Mouse (Mus musculus): ENCODE results near the gene Hjurp. TPM values are rescaled to one million over a fixed set of nuclear protein-coding genes. Genes with fewer than 3 reads are reported as not detected.

Hjurp gene
- polyA plus RNA-seq, 1 experiment from 2014 or later = 56.3 TPM

- H3K36me3 ChIP-seq (ENCODE audit: insufficient read depth, low read length) = peaks cover 95% of the 10 kb centered on the region
- TF ChIP-seq CTCF (IDR thresholded peaks at IDR 0.05; ENCODE audit: low read depth) = no peak
- no peak overlapping the region for H3K9ac ChIP-seq (ENCODE audit: low read depth, low read length)
- H3K9me3 ChIP-seq (replicated peaks; ENCODE audit: low read length) = no peaks in the 10 kb centered on the region
- H3K4me1 ChIP-seq (replicated peaks; ENCODE audit: insufficient read depth, low read length) = peaks cover 12% of the 10 kb centered on the region
- no peak overlapping the region for H3K27ac ChIP-seq
- no peak overlapping the region for H3K4me2 ChIP-seq (ENCODE audit: low read length)
- H3K27me3 ChIP-seq (ENCODE audit: insufficient read depth, low read length) = no peaks in the 10 kb centered on the region
- ATAC-seq (replicated peaks; ENCODE audit: low FRiP score, low read depth) (no peak), DNase-seq (ENCODE audit: low spot score) (no peak)
- H3K4me3 ChIP-seq (replicated peaks; ENCODE audit: low read depth, low read length) = no peak overlapping the region
- 82% methylated on average over 7 of the region's 7 CpGs for WGBS
Measured at GRCm38 (mm10) chr1:88264237-88264868, 13.1 kb downstream of the Hjurp start.

- Histone ChIP-seq H3K27ac (no peak overlapping the region), H3K9ac (ENCODE audit: low read depth, low read length) (no peak overlapping the region), H3K27me3 (ENCODE audit: insufficient read depth, low read length) (no peaks in the 10 kb centered on the region), H3K4me1 (replicated peaks; ENCODE audit: insufficient read depth, low read length) (peaks cover 14% of the 10 kb centered on the region), H3K36me3 (ENCODE audit: insufficient read depth, low read length) (peaks cover 89% of the 10 kb centered on the region), H3K4me3 (replicated peaks; ENCODE audit: low read depth, low read length) (no peak overlapping the region), H3K9me3 (replicated peaks; ENCODE audit: low read length) (no peaks in the 10 kb centered on the region), H3K4me2 (ENCODE audit: low read length) (no peak overlapping the region)
- ATAC-seq (replicated peaks; ENCODE audit: low FRiP score, low read depth) = no peak
- TF ChIP-seq CTCF (IDR thresholded peaks at IDR 0.05; ENCODE audit: low read depth) = no peak
- WGBS = 92% methylated on average over 5 of the region's 5 CpGs
- DNase-seq (ENCODE audit: low spot score) = no peak
Measured at GRCm38 (mm10) chr1:88263778-88264177, 13.7 kb downstream of the Hjurp start.

DNA sequence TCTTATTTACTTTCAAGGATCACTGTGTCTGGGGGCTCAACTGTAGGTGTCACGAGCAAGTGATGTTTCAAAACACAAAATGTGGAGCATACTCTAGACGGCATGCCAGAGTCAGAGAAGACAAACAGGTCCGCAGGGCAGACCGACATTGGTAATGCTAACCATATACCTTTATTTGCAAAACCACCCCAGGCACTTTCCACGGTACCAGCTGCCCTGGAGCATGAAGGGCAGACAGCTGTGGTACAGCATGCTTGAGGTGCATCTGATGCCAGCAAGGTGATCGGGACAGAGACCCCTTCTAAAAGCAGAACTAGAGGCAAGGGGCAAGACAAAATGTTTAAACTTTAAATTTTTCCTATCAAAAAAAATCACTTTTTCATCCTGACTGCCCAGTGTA is 14.5 kb downstream of the Hjurp start:
- no peak overlapping the region for H3K4me2 ChIP-seq (ENCODE audit: low read length)
- H3K27ac ChIP-seq = no peak overlapping the region
- ATAC-seq (replicated peaks; ENCODE audit: low FRiP score, low read depth) = no peak
- no peak overlapping the region for H3K4me3 ChIP-seq (replicated peaks; ENCODE audit: low read depth, low read length)
- TF ChIP-seq CTCF (IDR thresholded peaks at IDR 0.05; ENCODE audit: low read depth) = no peak
- no peak overlapping the region for H3K9ac ChIP-seq (ENCODE audit: low read depth, low read length)
- no peaks in the 10 kb centered on the region for H3K9me3 ChIP-seq (replicated peaks; ENCODE audit: low read length)
- no peaks in the 10 kb centered on the region for H3K27me3 ChIP-seq (ENCODE audit: insufficient read depth, low read length)
- H3K36me3 ChIP-seq (ENCODE audit: insufficient read depth, low read length) = peaks cover 81% of the 10 kb centered on the region
- DNase-seq (ENCODE audit: low spot score) = no peak
- peaks cover 14% of the 10 kb centered on the region for H3K4me1 ChIP-seq (replicated peaks; ENCODE audit: insufficient read depth, low read length)
- WGBS = 73% methylated on average over 6 of the region's 6 CpGs

- H3K9ac ChIP-seq (ENCODE audit: low read depth, low read length) = no peak overlapping the region
- no peak overlapping the region for H3K27ac ChIP-seq
- no peaks in the 10 kb centered on the region for H3K9me3 ChIP-seq (replicated peaks; ENCODE audit: low read length)
- ATAC-seq (replicated peaks; ENCODE audit: low FRiP score, low read depth) (0 out of 2 replicates have a peak, but pooled peaks have one; percentile 4), DNase-seq (ENCODE audit: low spot score) (peak; percentile 84)
- peaks cover 74% of the 10 kb centered on the region for H3K36me3 ChIP-seq (ENCODE audit: insufficient read depth, low read length)
- H3K4me2 ChIP-seq (ENCODE audit: low read length) = no peak overlapping the region
- peaks cover 14% of the 10 kb centered on the region for H3K4me1 ChIP-seq (replicated peaks; ENCODE audit: insufficient read depth, low read length)
- no peaks in the 10 kb centered on the region for H3K27me3 ChIP-seq (ENCODE audit: insufficient read depth, low read length)
- no peak overlapping the region for H3K4me3 ChIP-seq (replicated peaks; ENCODE audit: low read depth, low read length)
- 46% methylated on average over 4 of the region's 4 CpGs for WGBS
- no peak for TF ChIP-seq CTCF (IDR thresholded peaks at IDR 0.05; ENCODE audit: low read depth)
Measured at GRCm38 (mm10) chr1:88262255-88262654, 15.2 kb downstream of the Hjurp start.

DNA sequence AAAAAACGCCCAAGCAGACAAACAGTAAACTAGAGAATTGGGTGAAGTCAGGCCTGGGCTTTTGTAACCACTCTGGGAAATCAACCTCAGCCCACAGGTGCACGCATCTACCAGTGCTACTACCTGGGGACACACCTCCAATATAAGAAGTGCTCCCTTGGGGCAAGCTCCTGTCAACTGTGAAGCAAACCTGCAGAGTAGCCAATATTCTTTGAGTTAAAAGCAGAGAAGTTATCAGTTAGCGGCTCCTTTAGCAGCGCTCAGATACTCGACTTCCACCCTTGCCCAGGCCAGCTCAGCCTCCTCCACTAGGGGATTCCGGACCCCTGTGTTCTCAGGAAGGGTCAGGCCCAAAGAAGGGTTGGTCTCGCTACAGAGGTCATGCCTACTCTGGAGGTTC is 15.7 kb downstream of the Hjurp start:
- no peak for DNase-seq (ENCODE audit: low spot score)
- no peak overlapping the region for H3K9ac ChIP-seq (ENCODE audit: low read depth, low read length)
- H3K4me3 ChIP-seq (replicated peaks; ENCODE audit: low read depth, low read length) = no peak overlapping the region
- 82% methylated on average over 7 of the region's 7 CpGs for WGBS
- no peak for ATAC-seq (replicated peaks; ENCODE audit: low FRiP score, low read depth)
- H3K9me3 ChIP-seq (replicated peaks; ENCODE audit: low read length) = no peaks in the 10 kb centered on the region
- no peak overlapping the region for H3K4me2 ChIP-seq (ENCODE audit: low read length)
- peaks cover 69% of the 10 kb centered on the region for H3K36me3 ChIP-seq (ENCODE audit: insufficient read depth, low read length)
- peaks cover 14% of the 10 kb centered on the region for H3K4me1 ChIP-seq (replicated peaks; ENCODE audit: insufficient read depth, low read length)
- TF ChIP-seq CTCF (IDR thresholded peaks at IDR 0.05; ENCODE audit: low read depth) = no peak
- H3K27ac ChIP-seq = no peak overlapping the region
- H3K27me3 ChIP-seq (ENCODE audit: insufficient read depth, low read length) = no peaks in the 10 kb centered on the region

- Histone ChIP-seq H3K27me3 (ENCODE audit: insufficient read depth, low read length) (no peaks in the 10 kb centered on the region), H3K4me1 (replicated peaks; ENCODE audit: insufficient read depth, low read length) (peaks cover 14% of the 10 kb centered on the region), H3K4me2 (ENCODE audit: low read length) (no peak overlapping the region), H3K36me3 (ENCODE audit: insufficient read depth, low read length) (peaks cover 60% of the 10 kb centered on the region), H3K4me3 (replicated peaks; ENCODE audit: low read depth, low read length) (no peak overlapping the region), H3K9me3 (replicated peaks; ENCODE audit: low read length) (no peaks in the 10 kb centered on the region), H3K27ac (no peak overlapping the region), H3K9ac (ENCODE audit: low read depth, low read length) (0 out of 2 replicates have a peak overlapping the region, but pooled peaks have one; percentile 1)
- ATAC-seq (replicated peaks; ENCODE audit: low FRiP score, low read depth) = no peak
- TF ChIP-seq CTCF (IDR thresholded peaks at IDR 0.05; ENCODE audit: low read depth) = no peak
- 79% methylated on average over 10 of the region's 10 CpGs for WGBS
- no peak for DNase-seq (ENCODE audit: low spot score)
Measured at GRCm38 (mm10) chr1:88260604-88261377, 16.6 kb downstream of the Hjurp start.
